Mouse (Mus musculus) frontal cortex, adult (tissue): ENCODE data around the gene Ccdc92.
A peak's percentile ranks its signal among the peaks of the same experiment; 100 is the strongest.

Experiments
- ATAC-seq: cut with Nextera tagmentation; 2 replicates; pipeline ENCODE4 v1.9.2; 2017; ENCODE audit warnings: mild to moderate bottlenecking, moderate library complexity, mixed read lengths; ENCODE audit not compliant: low TSS enrichment

Ccdc92 gene

GRCm38 (mm10) chr5:124862013-124862866 lies at the start of gene Ccdc92, which contains the start of gene Zfp664:
Gene Ccdc92, minus strand, starts transcription at chr5:124862424.
Gene Zfp664, plus strand, starts transcription at chr5:124862691.
- peak; percentile 81 for ATAC-seq

DNA sequence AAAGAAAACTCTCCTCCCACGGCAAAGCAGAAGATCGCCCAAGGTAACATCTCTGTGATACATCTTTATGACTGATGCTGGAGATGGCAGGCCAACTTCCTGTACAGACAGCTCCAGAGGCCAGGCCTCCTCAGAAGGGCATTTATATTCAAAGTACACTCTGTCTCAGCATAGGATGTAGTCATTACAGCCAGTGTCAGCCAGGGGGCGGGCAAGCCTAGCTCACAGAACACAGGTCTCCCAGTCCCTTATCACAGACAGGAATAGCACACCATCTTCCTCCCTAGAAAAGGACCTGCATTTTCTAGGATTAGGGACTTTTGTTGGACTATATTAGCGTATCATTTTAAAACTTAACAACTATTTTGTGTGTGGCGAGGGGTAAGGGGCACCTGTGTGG lies 46.6 kb upstream of the Ccdc92 start:
- peak; percentile 70; the same call in 1 of the 2 replicates for ATAC-seq

DNA sequence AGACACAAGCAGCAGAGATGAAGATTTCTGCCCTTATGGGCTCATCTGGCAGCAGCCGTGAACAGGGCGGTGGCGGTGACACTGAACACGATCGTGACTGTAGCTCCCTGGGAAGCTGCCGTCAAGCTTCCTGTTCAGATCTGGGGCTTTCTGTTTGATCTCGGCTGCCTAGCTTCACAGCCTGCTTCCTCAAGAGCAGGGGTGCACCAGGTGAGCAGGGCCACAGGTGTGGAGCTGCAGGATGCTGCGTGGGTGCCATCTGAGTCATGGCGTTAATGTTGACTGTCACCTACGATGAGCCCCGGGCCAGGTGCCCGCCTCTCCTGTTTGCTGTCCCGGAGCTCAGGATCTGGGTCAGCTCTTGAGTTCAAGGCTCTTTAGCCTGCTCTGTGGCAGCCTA lies 44.7 kb upstream of the Ccdc92 start:
- ATAC-seq, result no peak

- ATAC-seq, result no peak
Measured at GRCm38 (mm10) chr5:124903852-124904251, 41.6 kb upstream of the Ccdc92 start.

DNA sequence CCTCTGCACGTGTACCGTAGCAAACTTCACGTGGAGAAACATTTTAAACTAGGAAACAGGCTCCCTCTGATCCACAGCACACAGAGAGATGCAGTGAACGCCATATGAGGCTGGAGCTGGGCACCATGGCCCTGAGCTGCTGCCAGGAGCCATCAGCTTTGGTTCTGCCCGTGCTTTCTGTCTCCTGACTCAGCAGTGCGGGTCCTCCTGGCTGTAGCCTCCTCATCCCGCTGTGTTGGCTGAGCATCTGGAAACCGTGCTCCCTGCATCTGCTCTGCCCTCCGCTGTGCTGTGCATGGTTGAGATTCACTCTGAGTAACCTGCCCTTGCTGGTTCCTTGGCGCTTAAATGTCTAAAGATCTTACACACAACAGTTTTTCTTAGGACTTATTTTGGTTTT lies 40.0 kb upstream of the Ccdc92 start:
- peak; percentile 29 for ATAC-seq

DNA sequence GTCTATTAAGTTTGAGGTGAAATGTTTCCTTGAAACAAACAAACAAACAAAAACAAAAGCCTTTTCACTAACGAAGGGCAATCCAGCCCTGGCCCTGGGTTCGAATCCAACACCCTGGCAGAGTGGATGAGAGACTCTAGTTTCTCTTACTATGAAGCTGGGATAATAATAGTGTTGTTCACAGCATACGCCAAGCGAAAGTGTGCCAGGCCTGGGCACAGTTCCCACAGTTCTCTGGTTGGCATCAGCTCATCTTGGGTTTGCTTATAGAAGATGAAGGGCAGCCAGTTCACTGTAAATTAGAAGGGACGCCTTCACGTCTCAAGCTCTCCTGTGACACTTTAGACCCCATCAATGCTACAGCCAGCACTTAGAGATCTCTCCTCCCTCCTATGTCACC lies 39.5 kb upstream of the Ccdc92 start:
- peak; percentile 53 for ATAC-seq

DNA sequence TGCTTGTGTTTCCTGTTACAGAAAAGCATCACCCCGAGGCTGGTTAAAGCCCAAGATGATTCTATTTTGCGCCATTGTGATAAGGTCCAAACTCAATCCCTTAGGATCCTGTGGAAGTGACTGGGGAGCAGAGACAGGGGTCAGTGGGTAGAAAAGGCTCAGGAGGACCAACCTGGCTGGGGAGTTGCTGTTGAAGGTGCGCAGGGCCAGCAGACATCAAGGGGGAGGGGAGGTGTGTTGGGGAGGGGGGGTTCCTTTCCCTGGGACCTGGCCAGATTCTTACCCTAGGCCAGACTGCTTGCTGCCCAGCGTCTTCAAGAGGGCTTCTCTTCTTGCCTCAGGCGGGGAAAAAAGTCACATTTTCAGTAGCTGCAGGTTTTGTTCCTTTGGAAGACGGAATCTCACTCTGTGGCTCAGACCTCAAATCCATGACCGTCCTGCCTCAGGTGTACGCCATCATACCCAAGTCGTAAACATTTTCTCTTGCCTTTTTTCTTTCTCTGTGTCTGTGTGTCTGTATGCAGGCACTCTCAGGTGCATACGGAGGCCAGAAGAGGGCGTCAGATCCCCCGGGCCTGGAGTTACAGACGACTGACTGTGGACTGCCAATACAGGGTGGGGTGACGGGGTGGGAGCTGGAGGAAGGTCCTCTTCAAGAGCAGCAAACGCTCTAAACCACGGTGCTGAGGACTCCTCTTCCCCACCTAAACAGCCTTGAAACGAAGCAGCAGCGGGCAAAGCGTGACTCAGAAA lies 38.7 kb upstream of the Ccdc92 start:
- no peak for ATAC-seq

DNA sequence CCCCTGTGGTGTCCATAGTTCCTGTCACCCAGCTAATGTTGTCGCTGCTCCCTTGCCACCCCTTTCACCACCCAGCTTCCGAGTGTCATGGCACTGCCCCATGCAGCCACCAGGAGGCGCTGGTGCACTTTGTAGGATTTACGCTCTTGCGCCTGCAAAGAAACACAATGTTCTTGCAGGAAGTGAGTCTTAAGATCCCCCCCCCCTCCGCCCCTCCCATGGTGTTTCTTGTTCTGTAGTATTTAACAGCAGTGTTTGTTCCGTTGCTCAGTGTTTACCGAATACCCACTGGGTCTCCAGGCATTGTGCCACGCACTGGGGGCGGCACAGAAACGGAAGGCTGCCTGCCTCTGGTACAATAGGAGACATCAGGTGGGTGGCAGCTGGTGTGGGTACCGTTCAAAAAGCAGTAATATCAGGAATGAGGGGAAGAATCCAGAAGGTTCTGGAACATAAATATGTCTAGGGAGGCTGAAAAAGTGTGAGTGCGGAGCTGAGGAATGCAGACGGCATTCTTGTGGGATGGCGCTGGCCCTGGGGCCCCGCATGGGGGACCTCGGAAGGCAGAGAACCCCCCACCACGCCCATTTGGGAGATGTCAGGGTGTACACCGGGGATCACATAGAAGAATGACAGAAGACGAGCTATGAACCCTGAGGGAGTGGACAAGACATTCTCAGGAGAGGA lies 37.9 kb upstream of the Ccdc92 start:
- peak; percentile 36; the same call in 1 of the 2 replicates for ATAC-seq

DNA sequence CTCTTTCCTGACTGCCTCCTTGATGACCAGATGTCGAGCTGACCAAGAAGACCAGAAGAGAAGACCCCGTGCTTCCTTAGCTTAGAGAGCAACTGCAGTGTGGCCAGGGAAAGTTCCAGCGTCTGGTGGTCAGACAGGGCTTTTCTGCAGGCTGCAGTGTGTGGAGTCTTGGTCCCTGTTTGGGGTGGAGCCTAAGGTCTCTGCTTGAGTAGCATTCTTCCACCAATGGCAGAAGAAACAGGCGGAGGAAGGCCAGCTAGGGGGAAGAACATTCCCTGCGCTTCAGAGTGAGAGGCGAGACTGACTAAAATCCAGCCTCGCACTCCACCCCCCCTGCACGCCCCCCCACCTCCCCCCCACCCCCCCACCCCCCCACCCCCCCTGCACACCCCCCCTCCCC lies 33.9 kb upstream of the Ccdc92 start:
- no peak for ATAC-seq

DNA sequence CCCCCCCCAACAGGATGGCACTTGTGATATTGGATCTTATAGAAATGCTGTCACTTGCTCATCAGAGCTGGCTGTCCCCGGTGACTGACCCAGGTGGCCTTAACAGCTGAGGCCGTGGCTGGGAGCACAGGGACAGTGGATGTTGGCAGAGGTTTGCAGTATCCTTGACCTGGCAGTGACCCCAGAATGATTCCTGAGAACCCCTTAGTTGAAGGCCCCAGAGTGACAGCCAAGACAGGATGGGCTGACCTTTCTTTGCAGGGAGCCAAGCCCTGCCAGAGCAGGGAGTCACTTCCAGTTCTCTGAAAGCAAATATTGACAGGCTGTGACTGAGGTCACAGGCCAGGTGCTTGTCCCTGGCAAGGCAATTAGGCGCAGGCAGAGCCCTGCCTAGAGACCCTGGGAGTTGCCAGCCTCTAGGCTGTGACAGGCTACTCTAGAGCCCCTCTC lies 29.7 kb upstream of the Ccdc92 start:
- ATAC-seq, result no peak

DNA sequence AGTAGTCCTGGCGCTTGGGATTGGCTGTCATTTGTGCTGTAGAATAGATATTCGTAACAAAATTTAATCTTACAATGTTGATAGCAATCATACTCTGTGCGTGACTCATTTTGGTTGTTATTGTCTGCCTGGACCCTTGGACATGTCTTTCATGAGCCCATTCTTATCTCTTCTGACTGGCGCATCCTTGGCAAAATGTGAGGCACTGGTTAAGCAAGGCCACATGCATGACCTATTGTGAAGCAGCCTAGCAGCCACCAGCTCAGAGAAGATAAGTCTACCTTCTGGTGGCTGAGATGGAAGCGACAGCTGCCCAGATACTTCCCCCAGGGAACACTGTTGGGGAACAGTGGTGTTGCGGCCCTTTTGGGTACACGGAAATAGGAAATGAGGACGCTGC lies 26.4 kb upstream of the Ccdc92 start:
- ATAC-seq, result no peak

DNA sequence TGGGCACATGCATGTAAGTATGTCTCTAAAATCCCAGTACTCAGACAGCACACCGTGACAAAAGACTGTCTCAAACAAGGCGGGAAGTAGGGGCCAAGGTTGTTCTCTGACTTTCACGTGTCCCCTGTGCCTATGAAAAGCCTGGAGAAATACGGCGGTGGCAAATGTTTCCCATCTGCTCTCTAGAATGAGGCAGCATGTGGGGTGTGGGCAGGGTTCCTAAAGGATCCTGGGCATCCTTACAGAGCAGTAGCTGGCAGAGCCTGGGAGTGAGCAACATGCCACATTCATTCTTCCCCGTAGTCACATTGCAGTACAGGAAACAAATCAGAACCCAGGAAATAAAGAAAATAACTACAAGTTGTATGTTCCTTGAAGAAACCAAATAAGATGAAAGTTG lies 21.7 kb upstream of the Ccdc92 start:
- ATAC-seq, result peak; percentile 87

DNA sequence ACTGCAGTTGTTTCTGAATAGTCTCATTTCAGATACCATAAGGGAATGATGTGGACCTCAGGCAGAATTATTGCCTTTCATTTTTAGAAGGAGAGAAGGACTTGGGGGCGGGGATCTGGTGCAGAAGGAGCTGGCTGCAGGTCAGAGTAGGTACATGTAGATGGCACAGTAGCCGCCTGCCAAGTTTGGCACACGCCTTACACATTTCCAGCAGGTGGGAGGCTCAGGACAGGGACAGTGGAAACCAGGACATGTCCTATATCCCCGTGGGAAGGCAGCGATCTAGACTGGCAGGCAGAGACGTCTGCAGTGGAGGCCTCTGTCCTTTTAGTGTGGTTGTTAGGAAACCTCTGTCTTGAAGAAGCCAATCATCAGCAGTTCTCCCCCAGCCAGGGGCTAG lies 17.6 kb upstream of the Ccdc92 start:
- no peak for ATAC-seq

GRCm38 (mm10) chr5:124879251-124879650 lies 17.0 kb upstream of the Ccdc92 start:
- no peak for ATAC-seq

GRCm38 (mm10) chr5:124873890-124874601 lies 11.8 kb upstream of the Ccdc92 start:
- no peak for ATAC-seq

DNA sequence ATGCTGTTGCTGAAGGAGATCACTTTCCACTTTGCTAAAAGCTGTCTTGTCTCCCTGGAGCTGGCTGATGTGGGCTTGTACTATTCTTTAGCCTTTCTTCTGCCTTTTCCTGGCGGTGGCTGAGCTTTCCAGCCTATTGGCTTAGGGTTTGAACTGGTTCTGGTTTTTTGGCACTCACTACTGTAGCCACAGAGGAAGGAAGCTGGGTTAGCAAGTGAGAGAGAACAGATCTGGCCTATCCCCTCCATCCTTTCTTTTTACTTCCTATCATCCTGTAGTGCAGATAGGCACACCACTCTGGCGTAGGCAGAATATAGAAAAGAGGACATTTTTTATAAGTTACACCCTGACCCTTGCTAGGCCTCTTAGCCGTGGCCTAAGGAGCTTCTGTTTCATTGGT lies 10.9 kb upstream of the Ccdc92 start:
- ATAC-seq, result no peak

DNA sequence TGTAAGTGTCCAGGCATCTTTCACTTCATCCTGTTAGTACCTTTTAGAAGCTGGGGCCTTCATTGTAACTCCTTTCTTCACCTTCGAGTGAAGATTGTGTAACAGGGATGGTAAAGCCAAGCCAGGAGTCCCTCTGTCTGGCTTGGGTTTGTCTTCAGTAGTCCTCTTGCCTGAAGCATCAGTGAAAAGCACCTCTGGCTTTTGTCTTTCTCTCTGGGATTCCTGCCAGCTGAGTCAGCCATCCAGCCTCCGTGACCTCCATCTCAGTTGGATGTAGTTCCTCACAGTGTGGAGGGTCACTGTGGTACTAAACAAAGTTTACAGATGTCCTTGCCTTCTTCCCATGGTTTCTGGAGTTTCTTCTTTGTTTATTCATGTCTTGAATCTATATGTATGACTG lies 9.8 kb upstream of the Ccdc92 start:
- no peak for ATAC-seq

GRCm38 (mm10) chr5:124868981-124869380 lies 6.8 kb upstream of the Ccdc92 start:
- peak; percentile 79 for ATAC-seq

DNA sequence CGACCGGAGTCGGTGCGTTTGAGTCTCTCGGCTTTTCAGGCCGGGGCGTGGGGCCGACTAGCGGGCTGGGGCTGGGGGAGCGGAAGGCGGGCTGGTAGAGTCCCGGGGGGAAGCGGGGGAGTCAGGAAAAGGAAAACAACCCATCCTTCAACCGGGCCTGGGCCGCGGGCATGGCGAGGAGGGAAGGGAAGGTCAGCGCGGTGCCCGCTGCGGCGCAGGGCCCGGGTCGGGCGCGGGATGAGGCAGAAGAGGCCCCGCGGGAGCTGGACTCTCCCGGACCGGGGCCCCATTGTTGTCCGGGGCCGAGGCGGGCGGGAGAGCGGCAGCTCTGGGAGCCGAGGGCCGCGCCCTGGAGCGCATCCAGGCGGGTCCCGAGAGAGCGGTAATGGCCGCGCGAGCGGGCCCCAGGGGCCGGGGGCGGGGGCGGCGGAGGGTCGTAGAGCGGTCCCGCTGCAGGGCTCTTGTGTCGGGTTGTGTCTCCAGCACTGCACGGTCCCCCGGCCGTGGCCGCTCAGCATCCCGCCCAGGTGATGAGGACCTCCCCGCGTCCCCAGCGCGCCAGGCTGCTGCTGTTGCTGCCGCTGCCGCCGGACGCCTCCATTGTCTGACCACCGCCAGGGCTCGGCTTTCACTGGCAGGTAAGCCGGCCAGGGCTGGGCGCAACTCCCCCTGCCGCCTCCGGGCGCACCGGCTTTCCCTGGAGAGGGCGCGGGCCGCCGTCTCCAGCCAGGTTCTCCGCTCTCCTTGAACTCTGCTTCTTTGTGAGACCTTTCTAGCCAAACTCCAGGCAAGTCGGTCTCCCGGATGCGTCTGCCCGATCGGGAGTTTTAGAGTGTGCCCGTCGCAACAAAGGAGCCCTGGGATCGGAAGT lies 882 bp upstream of the Ccdc92 start:
- ATAC-seq, result no peak

GRCm38 (mm10) chr5:124861463-124861862 lies 761 bp downstream of the Ccdc92 start:
- ATAC-seq, result peak; percentile 10; the same call in 1 of the 2 replicates

DNA sequence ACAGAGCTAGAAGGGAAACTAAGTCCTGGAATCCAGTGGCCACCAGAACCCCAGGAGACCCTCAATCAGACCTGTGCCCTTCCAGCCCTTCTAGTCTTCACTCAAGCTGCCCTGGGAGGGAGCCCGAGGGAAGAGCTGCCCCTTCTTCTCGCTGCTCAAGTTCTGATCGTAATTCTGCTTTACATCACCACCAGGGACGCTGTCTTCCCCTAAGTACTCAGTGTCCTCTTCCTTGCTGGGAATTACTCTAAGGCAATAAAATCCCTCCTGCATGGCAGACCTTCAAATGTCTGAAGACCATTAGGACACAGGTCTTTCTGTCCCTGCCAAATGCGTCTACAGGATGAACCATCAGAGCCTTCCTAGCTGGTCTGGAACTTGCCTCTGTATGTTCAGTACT lies 2.2 kb downstream of the Ccdc92 start:
- 0 out of 2 replicates have a peak, but pooled peaks have one; percentile 32 for ATAC-seq
